Mouse (Mus musculus): Measurements from ENCODE around the gene Gm12695. TPM values are rescaled to one million over a fixed set of nuclear protein-coding genes. Genes with fewer than 3 reads are reported as not detected.

Gm12695 gene
- polyA plus RNA-seq, 1 experiment from 2014 or later, result not detected

DNA sequence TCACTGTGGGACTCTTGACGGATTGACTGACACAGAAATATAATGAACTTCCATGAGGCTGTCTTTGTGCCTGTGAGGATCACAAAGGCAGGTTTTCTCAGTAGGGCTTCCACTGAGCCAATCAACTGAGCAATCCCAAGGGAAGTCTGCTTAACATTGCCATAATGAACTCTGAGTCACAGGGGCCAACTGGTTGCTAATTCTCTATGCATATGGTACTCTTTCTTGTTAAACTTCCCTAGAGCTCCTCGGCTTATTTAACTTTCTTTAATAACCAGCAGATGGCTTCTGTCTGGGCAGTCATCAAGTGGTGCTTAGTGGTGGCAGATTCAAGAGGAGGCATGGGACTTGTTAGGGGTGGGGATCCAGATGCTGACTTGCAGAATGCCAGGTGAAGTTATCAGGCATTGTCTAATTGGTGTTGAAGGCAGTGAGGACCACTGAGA, 97.6 kb downstream of the Gm12695 start:
- Histone ChIP-seq H3K27ac (no peak overlapping the region), H3K9me3 (replicated peaks) (no peaks in the 10 kb centered on the region), H3K4me1 (no peaks in the 10 kb centered on the region), H3K4me3 (no peak overlapping the region), H3K4me2 (no peak overlapping the region), H3K36me3 (no peaks in the 10 kb centered on the region), H3K9ac (no peak overlapping the region), H3K27me3 (replicated peaks) (no peaks in the 10 kb centered on the region)
- 70% methylated on average over 2 of the region's 2 CpGs for WGBS (ENCODE audit: insufficient replicate concordance)
- no peak for ATAC-seq

DNA sequence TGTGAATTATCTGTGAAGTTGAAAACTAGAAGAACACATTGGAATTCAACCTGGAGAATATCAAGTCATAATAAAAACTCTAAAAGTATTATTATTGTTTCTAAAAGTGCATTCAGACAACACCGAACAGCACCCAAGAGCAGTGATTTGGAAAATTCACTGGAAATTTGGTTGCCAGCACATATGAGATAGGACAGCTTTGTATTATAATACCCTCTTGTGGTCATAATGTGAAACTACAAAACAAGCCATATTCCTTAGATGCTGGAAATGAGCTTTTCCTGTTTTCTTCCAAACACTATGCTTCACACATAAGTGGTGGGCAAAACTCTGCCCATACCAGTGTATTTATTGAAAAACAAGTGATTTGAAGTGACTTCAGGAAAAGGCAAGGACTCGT, 101.5 kb downstream of the Gm12695 start:
- Histone ChIP-seq H3K4me1 (no peaks in the 10 kb centered on the region), H3K27ac (no peak overlapping the region), H3K27me3 (replicated peaks) (no peaks in the 10 kb centered on the region), H3K4me3 (no peak overlapping the region), H3K9me3 (replicated peaks) (no peaks in the 10 kb centered on the region), H3K36me3 (no peaks in the 10 kb centered on the region), H3K9ac (no peak overlapping the region), H3K4me2 (no peak overlapping the region)
- WGBS (ENCODE audit: insufficient replicate concordance), result 30% methylated on average over 2 of the region's 2 CpGs
- no peak for ATAC-seq

DNA sequence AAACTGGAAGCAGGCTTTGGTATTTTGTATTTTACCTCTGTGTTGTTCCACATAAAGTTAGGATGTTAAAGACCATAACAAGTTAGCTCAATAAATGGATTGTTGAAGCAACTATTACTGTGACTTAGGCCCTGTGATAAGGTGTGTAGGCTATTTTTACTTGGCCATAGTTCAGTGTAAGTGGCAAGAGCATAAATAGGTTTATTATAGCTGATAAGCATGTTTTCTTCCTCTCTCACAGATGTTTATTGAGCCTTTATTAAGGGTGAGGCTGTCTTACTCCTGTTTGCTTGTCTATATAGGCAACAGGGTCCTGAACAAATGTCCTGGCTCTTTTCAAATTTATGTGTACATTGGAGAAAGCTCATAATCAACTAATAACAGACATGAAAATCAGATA, 104.0 kb downstream of the Gm12695 start:
- no peak overlapping the region for H3K9ac ChIP-seq
- no peaks in the 10 kb centered on the region for H3K9me3 ChIP-seq (replicated peaks)
- H3K27ac ChIP-seq, result no peak overlapping the region
- H3K36me3 ChIP-seq, result no peaks in the 10 kb centered on the region
- no peak overlapping the region for H3K4me3 ChIP-seq
- H3K4me1 ChIP-seq, result no peaks in the 10 kb centered on the region
- H3K27me3 ChIP-seq (replicated peaks), result no peaks in the 10 kb centered on the region
- no peak for ATAC-seq
- no peak overlapping the region for H3K4me2 ChIP-seq

DNA sequence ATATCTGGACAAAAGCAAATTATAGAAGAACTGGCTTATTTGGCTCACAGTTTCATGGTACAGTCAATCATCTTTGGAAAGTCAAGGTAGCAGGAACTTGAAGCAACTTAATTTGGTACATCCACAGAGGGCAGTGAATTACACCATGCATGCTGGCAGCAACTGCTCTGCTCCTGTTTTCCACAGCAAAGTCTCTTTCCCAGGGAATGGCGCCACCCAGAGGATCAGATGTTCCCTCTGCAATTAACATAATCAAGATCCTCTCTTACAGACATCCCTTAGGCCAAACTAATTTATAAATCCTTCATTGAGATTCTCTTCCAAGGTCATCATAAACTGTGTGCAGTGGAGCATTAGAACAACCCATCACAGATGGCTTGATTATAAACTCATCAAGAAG, 104.8 kb downstream of the Gm12695 start:
- no peak for ATAC-seq

More for the DNA sequence above, 104.8 kb downstream of the Gm12695 start:
- H3K9ac ChIP-seq, result no peak overlapping the region
- H3K4me2 ChIP-seq, result no peak overlapping the region
- no peak overlapping the region for H3K27ac ChIP-seq
- 17% methylated on average over 1 of the region's 1 CpGs for WGBS (ENCODE audit: insufficient replicate concordance)
- no peaks in the 10 kb centered on the region for H3K36me3 ChIP-seq
- no peaks in the 10 kb centered on the region for H3K4me1 ChIP-seq
- no peak overlapping the region for H3K4me3 ChIP-seq
- H3K27me3 ChIP-seq (replicated peaks), result no peaks in the 10 kb centered on the region
- no peaks in the 10 kb centered on the region for H3K9me3 ChIP-seq (replicated peaks)

Other genes starting within 250 kb of the Gm12695 start
- gene Cyp2j6, start 231.5 kb downstream of the Gm12695 start, polyA plus RNA-seq (2016; fragmentation: Nextera tagmentation; extraction: Ambion mirVana), result 1.4 TPM in 2 replicates
- 0.12 and 0.18 TPM in 2 replicates for gene Cyp2j9, start 193.6 kb downstream of the Gm12695 start, polyA plus RNA-seq (2016; fragmentation: Nextera tagmentation; extraction: Ambion mirVana)
- gene Cyp2j5, start 121.0 kb downstream of the Gm12695 start, polyA plus RNA-seq (2016; fragmentation: Nextera tagmentation; extraction: Ambion mirVana), result 0.05 and 0.06 TPM in 2 replicates

Measured in liver, embryonic 12.5 days (tissue).